Mouse (Mus musculus) thymus, adult 18-20 months (tissue): Measurements from ENCODE around the gene Pinlyp.

Experiments used
- DNase-seq, 2 experiments: peaks; one replicate each; pipeline ENCODE4 v3.0.0; 2022; ENCODE audit warnings: mixed read lengths in 2 of 2

Gene Pinlyp

DNA sequence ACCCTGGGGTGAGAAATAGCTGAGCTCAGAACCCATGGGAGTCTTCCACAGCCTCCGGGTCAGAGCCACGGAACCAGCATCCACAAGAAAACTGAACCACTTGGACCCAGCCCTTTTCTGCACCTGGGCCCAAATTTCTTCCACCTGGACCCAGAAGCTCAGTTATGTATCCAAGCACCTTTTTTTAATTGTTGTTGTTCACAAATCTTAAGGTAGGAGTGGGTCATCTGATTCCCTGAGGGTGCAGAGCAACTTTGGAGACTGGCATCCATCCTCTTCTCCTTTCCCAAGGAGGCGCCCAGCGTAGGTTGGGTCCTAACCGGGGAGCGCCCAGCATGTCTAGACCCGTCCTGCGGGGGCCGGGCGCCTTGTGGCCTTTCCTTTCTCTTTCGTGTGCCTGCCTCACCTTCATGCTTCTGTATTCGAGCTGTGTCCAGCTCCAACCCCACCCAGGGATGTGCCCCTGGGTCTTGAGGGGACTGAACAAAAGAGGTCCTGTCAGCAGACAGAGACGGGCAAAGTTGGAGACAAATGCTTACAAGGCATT, at the start of gene Pinlyp, which contains the start of gene Xrcc1:
Gene Pinlyp (minus strand): TSS at position 51 of the 547 bp plus-strand sequence.
Gene Xrcc1 (plus strand): TSS at position 222 of the 547 bp plus-strand sequence.
- no peak for DNase-seq

DNA sequence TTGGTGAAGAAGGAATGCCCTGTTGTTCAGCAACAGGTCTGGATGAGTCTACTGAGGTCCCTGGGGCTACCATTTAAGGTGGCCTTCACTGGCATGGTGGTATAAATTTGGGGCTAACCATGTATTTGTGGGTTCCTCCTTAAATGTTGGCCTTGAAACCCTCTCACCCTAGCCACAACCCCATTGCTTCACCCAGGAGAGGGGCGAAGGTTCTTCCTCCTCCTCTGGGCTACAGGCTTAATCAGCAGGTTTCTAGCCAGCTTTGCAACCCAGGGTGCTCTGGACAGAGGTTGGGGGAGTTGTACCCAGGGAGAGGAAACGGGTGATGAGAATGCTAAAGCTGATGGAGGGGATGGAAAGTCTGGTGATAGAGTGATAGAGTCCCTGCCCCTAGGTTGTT, 49.5 kb upstream of the Pinlyp start:
- no peak for DNase-seq

DNA sequence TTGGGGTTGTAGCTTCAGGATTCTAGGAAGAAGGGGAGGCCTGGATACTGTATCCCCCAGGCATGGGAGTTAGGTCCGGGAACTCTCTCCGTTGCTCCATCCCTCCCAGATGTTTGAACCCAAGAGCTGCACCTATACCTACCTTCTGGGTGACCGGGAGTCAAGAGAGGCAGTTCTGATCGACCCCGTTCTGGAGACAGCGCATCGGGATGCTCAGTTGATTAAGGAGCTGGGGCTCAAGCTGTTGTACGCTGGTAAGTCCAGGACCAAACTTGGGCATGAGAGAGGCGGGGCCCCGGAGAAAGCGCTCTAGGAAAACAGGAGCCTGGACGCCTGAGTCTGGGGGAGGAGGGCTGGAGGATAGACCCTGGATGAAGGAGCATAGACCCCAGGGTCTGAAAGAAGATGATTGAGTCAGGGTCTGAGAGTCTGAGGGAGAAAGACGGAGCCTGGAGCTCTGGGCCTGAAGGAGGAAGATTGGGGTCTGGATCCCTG, 48.4 kb upstream of the Pinlyp start:
- no peak for DNase-seq

DNA sequence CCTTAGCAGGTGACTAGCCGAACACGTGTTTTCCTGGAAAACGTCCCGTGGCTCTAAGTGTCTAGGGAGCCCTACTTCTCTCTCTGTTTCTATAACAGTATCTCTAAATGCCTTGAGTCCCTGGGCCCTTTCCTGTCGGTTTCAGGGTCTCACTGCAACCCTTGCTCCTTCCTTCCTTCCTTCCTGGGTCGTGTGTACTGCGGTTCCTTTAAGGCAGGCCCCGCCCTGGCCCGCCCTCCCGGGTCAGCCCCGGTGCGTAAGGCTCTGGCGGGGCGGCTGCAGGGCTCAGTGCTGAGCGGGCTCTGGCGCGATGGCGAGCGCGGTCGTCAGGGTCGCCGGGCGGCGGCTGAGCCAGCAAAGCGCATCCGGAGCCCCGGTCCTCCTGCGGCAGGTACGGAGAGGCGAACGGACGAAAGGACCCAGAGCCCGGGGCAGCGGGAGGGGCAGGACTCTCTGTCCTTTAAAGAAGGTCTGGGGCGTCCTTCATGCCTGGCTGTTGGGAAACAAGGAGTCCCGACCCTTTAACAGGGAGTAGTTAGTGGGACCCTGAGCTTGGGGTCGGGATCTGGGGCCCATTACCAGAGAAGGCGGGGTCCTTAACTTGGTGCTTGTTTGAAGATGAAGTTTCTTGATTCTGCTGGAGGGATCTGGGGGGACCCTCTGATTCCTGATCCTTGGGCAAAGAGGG, 47.8 kb upstream of the Pinlyp start:
- DNase-seq, result peak; percentile 72 to 74

DNA sequence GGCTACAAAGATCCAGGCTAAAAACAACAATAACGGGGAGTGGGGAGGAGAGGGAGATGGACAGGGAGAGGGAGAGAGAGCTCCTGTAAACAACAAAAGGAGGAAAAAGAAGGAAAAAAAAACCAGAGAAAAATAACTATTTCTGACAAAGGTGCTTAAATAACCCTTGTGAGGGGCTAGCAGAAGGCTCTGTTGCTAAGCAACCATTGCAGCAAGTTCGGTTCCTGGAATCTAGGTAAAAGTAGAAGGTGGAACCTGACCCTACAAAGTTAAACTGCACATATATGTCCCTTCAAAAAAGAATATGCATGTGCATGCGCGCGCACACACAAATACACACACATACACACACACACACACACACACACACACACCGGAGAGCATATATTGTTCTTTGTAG, 46.9 kb upstream of the Pinlyp start:
- DNase-seq, result no peak

DNA sequence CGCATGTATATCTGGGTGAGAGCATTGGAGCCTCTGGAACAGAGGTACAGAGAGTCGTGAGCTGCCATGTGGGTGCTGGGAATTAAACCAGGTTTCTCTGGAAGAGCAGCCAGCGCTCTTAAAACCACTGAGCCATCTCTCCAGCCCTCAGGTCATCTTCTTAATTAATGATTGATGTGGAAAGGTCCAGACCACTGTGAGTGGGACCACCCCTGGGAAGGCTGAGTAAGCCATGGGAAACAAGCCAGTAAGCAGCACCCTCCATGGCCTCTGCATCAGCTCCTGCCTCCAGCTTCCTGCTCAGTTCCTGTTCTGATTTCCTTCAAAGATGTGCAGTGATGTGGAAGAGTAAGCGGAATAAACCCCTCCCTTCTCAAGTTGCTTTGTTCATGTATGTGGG, 46.2 kb upstream of the Pinlyp start:
- DNase-seq, result no peak

DNA sequence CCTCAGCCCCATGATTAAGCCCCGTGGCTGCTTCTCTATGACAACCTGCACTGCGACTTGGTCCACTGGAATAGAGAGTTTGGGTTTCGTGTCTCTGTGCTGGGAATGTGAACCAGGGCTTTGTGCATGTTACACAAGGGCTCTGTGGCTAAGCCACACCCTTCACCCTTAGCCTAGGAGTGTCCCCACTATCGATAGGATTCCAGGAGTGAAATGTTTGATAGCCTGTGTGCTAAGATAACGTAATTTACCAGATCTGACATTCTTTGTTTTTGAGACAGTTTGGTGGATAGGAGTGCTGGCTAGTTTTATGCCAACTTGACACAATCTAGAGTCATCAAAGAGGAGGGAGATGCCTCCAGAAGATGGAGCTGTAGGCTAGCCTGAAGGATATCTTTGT, 45.8 kb upstream of the Pinlyp start:
- no peak for DNase-seq

DNA sequence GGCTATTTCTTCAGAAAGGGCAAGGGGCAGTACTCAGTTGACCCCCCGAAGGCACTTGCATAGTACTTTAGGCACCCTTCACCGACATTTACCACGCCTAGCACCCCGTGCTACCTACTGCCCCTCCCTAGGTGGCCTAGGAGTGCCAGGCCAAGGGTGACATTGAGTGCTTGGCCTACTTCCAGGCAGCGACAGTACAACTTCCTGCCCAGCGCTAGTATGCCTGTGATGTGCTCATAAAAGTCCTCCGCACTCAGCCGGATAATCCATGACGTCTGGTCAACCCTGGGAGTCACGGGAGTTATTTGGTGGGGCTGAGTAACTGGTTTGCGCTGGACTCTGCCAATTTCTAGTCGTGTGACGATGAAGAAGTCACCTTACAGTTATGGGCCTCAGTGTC, 42.4 kb upstream of the Pinlyp start:
- no peak for DNase-seq

DNA sequence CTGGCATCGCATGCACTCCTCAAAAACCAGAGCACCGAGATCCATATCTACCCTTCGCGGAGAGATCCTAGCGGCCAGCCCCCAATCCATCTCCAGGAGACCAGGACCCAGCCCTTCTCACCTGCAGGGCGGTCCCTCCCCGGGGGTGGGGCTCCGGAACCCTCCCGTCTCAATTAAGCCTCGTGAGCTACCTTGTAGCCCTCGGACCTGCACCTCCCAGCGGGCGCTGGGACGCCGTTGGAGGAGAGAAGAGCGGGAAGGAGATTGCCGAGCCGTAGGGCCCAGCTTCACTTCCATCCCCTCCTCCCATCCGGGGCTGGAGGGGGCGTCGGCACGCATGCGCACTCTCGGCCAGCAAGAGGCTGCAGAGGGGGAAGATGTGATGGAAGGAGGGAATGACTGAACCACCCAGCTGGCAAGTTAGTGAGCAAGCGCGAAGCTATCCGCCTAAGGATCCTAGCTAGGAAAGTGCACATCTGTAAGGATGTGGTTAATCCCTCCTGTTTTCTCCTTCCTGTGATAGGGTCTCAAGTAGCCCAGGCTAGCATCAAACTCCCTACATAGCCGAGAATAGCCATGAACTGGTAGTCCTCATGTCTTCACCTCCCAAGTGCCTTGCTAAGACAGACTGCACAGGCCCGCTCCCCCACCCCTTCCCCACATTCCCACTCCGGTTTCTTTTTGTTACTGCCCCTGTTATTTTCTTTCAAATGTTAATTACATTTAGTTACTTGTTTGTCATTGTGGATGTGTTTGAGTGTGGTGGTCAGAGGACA, 41.6 kb upstream of the Pinlyp start, which contains the start of the genes Ethe1 and Zfp575:
Gene Ethe1 (plus strand): TSS at position 214 of the 776 bp plus-strand sequence.
Gene Zfp575 (minus strand): TSS at position 312 of the 776 bp plus-strand sequence.
- DNase-seq, result peak in 1 of 2 experiments; percentile 61

DNA sequence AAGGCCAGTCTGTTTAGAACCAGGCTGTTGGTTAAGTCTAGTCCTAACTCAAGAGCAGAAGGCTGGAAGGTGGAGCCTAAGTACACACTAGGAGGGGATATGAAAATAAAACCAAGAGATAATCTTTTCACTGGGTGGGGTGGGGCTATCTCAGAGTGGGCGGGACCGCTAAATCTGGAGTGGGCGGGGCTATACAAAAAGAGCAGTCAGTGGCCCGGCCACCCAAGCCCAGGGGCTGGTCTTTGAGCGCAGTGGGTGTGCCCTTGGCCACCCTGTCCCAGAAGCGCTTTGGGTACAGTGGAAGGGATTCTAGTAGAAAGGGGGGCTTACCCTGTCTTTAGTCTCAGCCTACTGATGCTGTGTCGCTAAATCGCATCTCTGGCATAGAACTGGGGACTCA, 40.9 kb upstream of the Pinlyp start:
- DNase-seq, result no peak

DNA sequence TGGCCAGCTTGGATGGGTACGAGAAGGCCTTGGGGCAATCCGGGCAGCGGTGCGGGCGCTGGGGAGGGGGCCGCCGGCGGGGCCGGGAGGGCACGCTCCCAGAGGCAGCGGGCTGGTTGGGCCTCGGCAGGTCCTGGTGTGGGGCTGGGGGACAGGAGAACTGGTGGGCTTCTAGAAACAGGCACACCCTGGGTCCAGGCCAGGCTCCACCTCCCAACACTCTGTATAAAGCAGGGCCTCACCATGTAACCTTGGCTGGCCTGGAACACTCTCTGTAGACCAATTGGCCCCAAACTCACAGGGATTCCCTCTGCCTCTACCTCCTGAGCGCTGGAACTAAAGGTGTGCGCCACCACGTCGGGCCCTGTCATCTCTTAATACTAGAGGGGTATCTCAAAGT, 40.1 kb upstream of the Pinlyp start:
- no peak for DNase-seq

DNA sequence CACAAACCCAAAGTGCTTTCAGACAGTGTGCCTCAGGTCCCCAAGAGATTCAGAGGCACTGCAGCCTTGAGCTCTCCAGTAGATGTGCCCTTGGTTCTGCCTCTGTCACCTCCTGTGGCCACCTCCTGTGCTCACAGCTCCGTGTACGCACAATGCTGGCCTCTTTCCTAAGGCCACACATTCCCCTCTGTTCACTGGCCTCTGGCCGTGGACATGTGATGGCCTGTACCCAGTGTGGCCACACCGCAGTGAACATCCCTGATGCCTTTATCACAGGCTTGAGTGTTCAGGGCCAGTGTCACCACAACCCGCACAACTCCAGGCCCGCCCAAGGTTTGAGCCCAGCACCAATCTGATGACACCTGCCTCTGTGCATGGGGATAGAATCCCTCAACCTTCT, 39.0 kb upstream of the Pinlyp start:
- no peak for DNase-seq

DNA sequence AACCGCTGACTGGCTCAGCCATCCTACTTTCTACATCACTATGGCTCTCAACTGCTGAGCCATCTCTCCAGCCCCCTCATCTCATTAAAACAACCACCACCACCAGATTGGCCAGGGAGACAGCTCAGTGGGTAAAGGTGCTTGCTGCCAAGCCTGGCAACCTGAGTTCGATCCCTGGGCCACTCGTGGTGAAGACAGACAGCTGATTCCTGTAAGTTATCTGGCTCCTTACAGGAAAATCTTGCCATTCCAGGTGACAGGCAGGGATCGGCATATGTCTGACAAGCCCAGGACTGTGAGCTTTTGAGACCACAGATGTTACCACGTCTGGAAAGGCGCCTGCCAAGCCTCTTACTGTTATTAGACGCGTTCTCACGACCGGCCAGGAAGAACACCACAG, 31.9 kb upstream of the Pinlyp start:
- no peak for DNase-seq

DNA sequence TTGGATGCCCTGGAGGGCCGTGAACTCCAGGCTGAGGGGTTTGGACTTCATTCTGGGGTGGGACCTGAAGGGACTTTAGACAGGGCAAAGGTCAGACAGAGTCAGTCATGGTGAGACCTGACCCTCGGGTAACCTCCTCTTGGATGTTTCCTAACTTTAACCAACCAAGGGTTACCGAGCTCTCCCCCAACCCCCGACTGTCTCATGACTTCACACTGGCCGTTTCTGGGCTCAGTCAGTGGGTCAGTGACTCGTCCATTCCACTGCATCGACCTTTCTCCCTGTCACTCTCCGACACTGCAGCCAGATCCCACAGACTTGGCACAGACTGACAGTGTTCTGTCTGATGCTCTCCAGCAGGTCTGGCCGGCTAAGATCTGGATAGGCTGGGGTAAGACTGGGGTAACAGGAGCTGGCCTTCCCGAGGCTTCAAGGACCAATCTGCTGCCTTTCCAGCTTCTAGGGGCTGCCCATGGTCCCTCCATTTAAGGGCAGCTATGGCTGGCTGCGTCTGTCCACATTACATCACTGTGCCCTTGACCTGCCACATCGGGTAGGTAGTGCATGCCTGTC, 28.4 kb upstream of the Pinlyp start:
- no peak for DNase-seq

DNA sequence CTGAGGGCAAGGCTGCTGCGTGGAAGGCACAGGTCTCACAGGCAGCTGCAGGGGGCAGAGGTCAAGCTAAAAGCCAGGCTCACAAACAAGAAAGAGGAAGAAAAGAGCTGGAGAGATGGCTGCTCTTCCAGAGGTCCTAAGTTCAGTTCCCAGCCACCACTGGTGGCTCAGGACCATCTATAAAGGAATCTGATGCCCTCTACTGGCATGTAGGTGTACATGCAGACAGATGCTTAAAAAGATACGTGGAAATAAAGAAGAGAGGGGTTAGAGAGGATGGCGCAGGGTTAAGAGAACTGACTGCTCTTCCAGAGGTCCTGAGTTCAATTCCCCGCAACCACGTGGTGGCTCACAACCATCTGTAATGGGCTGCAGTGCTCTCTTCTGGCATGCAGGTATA, 26.5 kb upstream of the Pinlyp start:
- no peak for DNase-seq

DNA sequence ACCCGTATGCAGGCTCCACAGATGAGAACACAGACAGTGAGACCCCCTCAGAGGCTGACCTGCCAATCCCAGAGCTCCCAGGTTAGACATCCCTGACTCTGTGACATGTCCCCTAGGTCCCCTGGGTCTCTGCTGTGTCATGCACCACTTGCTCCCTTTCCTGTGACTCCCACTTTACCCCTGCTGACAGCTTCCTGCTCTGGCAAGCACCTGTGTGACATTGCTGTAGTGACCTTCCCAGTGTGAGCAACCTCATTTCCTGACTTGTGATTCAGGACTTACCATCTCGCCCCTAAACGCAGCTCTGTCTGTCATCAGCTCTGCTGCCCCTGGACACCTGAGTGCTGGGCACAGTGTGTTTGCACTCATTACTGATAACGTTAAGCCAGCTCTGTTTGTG, 25.2 kb upstream of the Pinlyp start:
- no peak for DNase-seq

DNA sequence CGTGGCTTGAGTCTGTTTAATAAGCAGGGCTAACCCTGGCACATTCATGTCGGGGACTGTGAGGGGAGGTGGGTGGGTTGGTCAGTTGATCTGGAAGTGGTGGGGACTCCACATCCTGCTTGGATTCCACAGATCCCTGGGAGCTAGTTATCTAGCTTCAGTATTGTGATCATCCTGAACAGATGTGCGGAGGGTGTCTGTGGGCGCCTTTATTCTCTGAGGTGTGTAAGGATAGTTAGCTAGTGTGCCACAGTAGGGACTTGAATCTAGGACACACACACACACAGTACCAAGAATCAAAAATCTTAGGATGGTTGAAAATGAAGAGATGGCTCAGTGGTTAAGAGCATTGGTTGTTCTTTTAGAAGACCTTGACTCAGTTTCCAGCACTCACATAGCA, 22.6 kb upstream of the Pinlyp start:
- no peak for DNase-seq

DNA sequence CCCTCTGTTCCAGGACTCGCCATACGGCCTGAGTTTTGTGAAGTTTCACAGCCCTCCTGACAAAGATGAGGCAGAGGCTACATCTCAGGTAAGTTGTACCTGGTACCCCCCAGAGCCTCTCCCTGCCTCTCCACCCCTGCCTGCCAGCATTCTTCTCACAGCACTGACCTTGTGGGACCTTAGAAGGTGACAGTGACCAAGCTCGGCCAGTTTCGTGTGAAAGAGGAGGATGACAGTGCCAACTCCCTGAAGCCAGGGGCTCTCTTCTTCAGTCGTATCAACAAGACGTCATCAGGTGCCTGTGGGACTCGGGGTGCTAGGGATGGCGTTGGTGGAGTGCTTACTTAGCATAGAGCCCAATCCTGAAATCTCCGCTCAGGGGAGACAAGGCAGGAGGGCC, 20.3 kb upstream of the Pinlyp start:
- no peak for DNase-seq

DNA sequence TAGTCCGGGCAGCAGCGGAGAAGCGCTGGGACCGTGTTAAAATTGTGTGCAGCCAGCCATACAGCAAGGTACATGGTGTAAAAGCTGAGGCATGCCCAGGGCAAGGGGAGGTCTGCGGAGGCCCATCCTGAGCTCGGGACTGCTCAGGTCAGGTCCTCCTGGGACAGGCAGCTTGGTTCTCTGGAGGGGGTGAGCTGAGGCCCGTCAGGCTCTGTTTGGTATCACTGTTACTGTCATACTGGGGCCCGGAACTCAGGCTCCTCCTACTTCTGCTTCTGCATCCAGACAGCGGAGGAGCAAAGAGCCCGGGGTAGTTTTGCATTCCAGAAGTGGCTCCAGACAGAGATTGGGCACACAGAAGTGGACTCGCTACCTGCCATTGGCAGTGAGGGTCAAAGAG, 19.7 kb upstream of the Pinlyp start:
- DNase-seq, result no peak

DNA sequence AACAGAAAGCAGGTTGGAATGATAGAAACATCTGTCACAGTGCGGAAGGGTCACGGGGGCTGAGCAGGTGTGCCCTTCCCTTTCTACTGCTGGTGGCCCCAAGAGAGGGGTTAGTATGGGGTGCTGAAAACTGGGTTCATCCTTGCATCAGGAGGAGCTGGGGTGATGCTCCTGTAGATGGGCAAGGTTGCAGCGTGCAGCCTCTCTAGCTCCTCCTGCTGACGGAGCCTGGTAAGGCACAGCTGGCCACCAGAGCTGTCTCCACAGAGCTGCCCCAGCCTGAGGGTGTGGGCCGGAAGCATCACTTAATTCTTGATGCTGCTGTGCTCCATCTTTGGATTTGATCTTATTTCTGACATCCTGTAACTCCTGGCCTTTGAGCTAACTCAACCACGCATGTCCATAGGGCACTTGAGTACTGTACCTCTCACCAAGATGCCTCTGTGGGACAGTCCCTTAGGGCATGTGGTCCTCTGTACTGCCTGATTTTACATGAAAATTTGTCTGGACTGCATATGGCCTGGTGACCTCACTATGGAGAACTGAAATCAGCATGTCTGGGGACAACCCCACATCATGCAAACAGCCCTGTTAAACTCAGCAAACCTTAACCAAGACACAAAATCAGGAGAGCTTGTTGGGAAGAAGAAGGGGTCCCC, 18.8 kb upstream of the Pinlyp start:
- DNase-seq, result peak; percentile 37 to 45

DNA sequence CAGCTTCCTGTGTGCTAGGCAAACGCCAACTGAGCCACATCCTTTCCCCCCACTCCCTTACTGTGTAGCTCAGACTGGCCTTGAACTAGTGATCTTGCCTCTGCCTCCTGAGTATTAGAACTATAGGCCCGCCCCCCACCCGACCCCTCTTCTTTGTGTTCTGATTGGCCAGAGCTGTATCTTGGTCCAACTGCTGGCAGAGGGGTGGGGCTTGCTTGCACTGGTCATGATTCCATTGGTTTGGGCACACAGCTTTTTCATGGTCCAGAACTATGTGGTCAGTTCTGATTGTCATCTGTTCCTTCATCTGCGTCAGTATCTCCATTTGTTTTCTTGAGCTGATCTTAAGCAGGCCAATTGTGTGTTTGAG, 17.9 kb upstream of the Pinlyp start:
- DNase-seq, result no peak

DNA sequence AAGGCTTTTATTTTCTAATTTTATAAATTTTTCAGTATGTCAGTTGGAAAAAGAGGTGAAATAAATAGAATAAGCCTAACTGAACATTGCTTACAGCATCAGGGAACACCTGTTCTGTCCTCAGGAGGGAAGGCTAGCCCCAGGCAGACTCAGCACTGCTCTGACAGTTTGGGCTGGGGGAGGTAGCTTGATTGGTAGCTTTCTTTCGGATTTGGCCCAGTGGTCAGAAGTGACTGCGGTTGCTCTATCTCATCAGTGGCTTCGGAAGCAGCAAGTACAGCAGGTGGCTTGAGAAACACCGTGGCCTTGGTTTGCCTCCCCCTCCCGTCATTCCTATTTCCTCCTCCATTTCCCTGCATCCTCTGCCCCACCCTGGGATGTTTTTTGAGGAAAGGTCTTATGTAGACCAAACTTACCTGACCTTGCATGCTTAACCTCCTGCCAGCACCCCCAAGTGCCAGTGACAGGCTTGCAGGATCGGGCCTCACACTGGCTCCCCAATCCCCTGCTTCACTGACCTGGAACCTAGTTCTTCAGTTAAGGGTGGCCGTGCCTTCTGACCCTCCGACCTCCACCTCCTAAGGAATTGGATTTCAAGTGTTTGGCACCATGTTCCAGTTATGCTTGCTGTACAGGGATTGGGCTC, 17.4 kb upstream of the Pinlyp start:
- DNase-seq, result no peak
